Mouse (Mus musculus) erythroblast, embryonic 14.5 days (primary cell): Measurements from ENCODE around the gene Taf8.

Source experiments
- GATA1 ChIP-seq: IDR thresholded peaks from 2 replicates; pipeline ENCODE4 v1.6.1; 2012; ENCODE audit warnings: low read length, inconsistent platforms, mixed read lengths
- TAL1 ChIP-seq: IDR thresholded peaks from 3 replicates; pipeline ENCODE4 v1.6.1; 2012; ENCODE audit warnings: low read length, inconsistent platforms, mixed read lengths

- no peak for TF ChIP-seq TAL1
- no peak for TF ChIP-seq GATA1
These were observed 24.9 kb upstream of the Taf8 start for GRCm38 (mm10) chr17:47526856-47527520.
